Mouse (Mus musculus) embryonic facial prominence, embryonic 11.5 days (tissue): ENCODE data around the gene Trim62. TPM values are rescaled to one million over a fixed set of nuclear protein-coding genes. Genes with fewer than 3 reads are reported as not detected.

ENCODE experiments used
- ATAC-seq: fragments of 200-750 bp; cut with Nextera tagmentation; replicated peaks from 2 replicates; pipeline ENCODE4 v1.8.0; 2017; ENCODE audit warnings: low read depth; ENCODE audit not compliant: insufficient number of reproducible peaks, low FRiP score, low TSS enrichment
- DNase-seq: peaks from one replicate; pipeline ENCODE4 v3.0.0-alpha.2; 2015; ENCODE audit warnings: low spot score
- H3K27ac ChIP-seq: fragments of 300-500 bp; sonication (generic); replicated peaks from 2 replicates; pipeline ENCODE4 v1.5.1; 2014; ENCODE audit warnings: mild to moderate bottlenecking, low read depth, low read length, control low read depth
- H3K27me3 ChIP-seq: fragments of 300-500 bp; sonication (generic); 2 replicates; pipeline ENCODE4 v1.6.1; 2014; ENCODE audit warnings: mild to moderate bottlenecking, low read length, moderate library complexity, mixed read lengths; ENCODE audit not compliant: control insufficient read depth, insufficient read depth
- H3K36me3 ChIP-seq: fragments of 300-500 bp; sonication (generic); replicated peaks from 2 replicates; pipeline ENCODE4 v1.6.1; 2014; ENCODE audit warnings: low read depth, mild to moderate bottlenecking, low read length, moderate library complexity, mixed read lengths; ENCODE audit not compliant: control insufficient read depth, insufficient read depth
- H3K4me1 ChIP-seq: fragments of 300-500 bp; sonication (generic); 2 replicates; pipeline ENCODE4 v1.6.1; 2014; ENCODE audit warnings: low read length, mixed read lengths; ENCODE audit not compliant: control insufficient read depth, insufficient read depth
- H3K4me2 ChIP-seq: fragments of 300-500 bp; sonication (generic); 2 replicates; pipeline ENCODE4 v1.6.1; 2014; ENCODE audit warnings: low read depth, mild to moderate bottlenecking, control low read depth, low read length, moderate library complexity
- H3K4me3 ChIP-seq: fragments of 300-500 bp; sonication (generic); 2 replicates; pipeline ENCODE4 v1.5.1; 2014; ENCODE audit warnings: low read depth, low read length, control low read depth
- H3K9ac ChIP-seq: fragments of 300-500 bp; sonication (generic); replicated peaks from 2 replicates; pipeline ENCODE4 v1.6.1; 2014; ENCODE audit warnings: mild to moderate bottlenecking, control low read depth, low read length
- H3K9me3 ChIP-seq: fragments of 300-500 bp; sonication (generic); replicated peaks from 2 replicates; pipeline ENCODE4 v1.6.1; 2016; ENCODE audit warnings: mild to moderate bottlenecking, low read length, inconsistent platforms, mixed read lengths; ENCODE audit not compliant: control insufficient read depth
- WGBS: fragments of 180-500 bp; shearing (Covaris S2); extraction: QIAGEN DNeasy Blood & Tissue Kit; methylation state at CpG from one replicate; pipeline ENCODE4 v1.1.7; 2014; 5-methylcytosine and 5-hydroxymethylcytosine counted together
- polyA plus RNA-seq: library from polyadenylated mRNA; unstranded; fragments of >200 nt; fragmentation: Nextera tagmentation; extraction: Ambion mirVana; gene quantifications from 2 replicates; pipeline ENCODE4 v1.2.1, GENCODE M21; 2014

The Trim62 gene
- polyA plus RNA-seq, 1 experiment from 2014 or later: 14.6 TPM

GRCm38 (mm10) chr4:128917119-128917518, 33.7 kb downstream of the Trim62 start:
- 69% methylated on average over 3 of the region's 3 CpGs for WGBS
- H3K36me3 ChIP-seq: no peaks in the 10 kb centered on the region

GRCm38 (mm10) chr4:128917756-128918155, 34.4 kb downstream of the Trim62 start:
- WGBS: 79% methylated on average over 6 of the region's 6 CpGs

More at GRCm38 (mm10) chr4:128917119-128917518, 33.7 kb downstream of the Trim62 start:
- no peak overlapping the region for H3K9ac ChIP-seq
- no peaks in the 10 kb centered on the region for H3K27me3 ChIP-seq
- H3K4me3 ChIP-seq: no peak overlapping the region
- no peak overlapping the region for H3K27ac ChIP-seq
- no peak overlapping the region for H3K4me2 ChIP-seq
- no peak for DNase-seq
- ATAC-seq: no peak
- no peaks in the 10 kb centered on the region for H3K4me1 ChIP-seq
- H3K9me3 ChIP-seq: no peaks in the 10 kb centered on the region

DNA sequence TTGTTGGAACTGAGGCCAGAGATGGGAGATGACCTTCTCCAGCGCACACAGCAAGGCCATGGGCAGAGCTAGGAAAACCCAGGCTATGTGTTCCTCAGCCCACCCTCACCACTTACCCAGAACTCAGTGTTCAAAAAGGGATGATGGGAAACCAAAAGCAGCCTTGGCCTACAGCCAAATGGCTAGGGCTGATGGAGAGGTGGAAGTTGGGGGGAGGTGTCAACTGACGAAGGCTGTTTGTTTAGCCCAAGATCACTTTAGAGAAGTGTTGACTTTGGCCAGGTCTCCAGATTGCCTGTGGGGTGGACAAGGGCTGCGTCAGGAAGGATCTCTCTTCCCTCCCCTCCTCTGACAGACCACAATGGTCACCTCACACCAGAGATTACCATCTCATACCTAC, 34.8 kb downstream of the Trim62 start:
- Histone ChIP-seq H3K4me1 (no peaks in the 10 kb centered on the region), H3K9me3 (no peaks in the 10 kb centered on the region), H3K36me3 (no peaks in the 10 kb centered on the region), H3K4me2 (no peak overlapping the region), H3K27ac (no peak overlapping the region), H3K27me3 (no peaks in the 10 kb centered on the region), H3K9ac (no peak overlapping the region), H3K4me3 (no peak overlapping the region)
- DNase-seq: no peak
- ATAC-seq: no peak
- WGBS: 73% methylated on average over 3 of the region's 3 CpGs

More at GRCm38 (mm10) chr4:128917756-128918155, 34.4 kb downstream of the Trim62 start:
- Histone ChIP-seq H3K27me3 (no peaks in the 10 kb centered on the region), H3K4me1 (no peaks in the 10 kb centered on the region), H3K9me3 (no peaks in the 10 kb centered on the region), H3K4me3 (no peak overlapping the region), H3K36me3 (no peaks in the 10 kb centered on the region), H3K9ac (no peak overlapping the region), H3K27ac (no peak overlapping the region), H3K4me2 (no peak overlapping the region)
- DNase-seq: peak; percentile 9
- no peak for ATAC-seq

DNA sequence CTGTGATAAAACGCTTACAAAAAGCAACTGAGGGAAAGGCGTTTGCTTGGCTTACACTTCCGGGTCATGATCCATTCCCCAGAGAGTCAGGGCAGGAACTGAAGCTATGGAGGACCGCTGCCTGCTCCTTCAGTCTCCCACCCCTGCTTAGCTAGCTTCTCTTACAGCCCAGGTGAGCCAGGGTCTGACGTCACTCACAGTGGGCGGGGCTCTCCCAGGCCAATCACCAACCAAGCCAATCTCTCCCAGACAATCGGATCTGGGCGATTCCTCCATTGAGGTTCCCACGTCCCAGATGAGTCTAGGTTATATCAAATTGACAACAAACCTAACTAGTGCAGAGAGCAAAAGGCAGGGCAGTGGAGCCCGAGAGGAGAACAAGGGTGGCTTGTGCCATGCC, 35.7 kb downstream of the Trim62 start:
- no peak overlapping the region for H3K4me2 ChIP-seq
- no peaks in the 10 kb centered on the region for H3K27me3 ChIP-seq
- no peaks in the 10 kb centered on the region for H3K9me3 ChIP-seq
- no peak overlapping the region for H3K9ac ChIP-seq
- WGBS: 31% methylated on average over 10 of the region's 10 CpGs
- no peak for ATAC-seq
- no peak for DNase-seq
- H3K27ac ChIP-seq: no peak overlapping the region
- H3K36me3 ChIP-seq: no peaks in the 10 kb centered on the region
- H3K4me1 ChIP-seq: no peaks in the 10 kb centered on the region
- no peak overlapping the region for H3K4me3 ChIP-seq

GRCm38 (mm10) chr4:128923603-128924002, 40.2 kb downstream of the Trim62 start:
- ATAC-seq: no peak
- WGBS: 96% methylated on average over 3 of the region's 3 CpGs

DNA sequence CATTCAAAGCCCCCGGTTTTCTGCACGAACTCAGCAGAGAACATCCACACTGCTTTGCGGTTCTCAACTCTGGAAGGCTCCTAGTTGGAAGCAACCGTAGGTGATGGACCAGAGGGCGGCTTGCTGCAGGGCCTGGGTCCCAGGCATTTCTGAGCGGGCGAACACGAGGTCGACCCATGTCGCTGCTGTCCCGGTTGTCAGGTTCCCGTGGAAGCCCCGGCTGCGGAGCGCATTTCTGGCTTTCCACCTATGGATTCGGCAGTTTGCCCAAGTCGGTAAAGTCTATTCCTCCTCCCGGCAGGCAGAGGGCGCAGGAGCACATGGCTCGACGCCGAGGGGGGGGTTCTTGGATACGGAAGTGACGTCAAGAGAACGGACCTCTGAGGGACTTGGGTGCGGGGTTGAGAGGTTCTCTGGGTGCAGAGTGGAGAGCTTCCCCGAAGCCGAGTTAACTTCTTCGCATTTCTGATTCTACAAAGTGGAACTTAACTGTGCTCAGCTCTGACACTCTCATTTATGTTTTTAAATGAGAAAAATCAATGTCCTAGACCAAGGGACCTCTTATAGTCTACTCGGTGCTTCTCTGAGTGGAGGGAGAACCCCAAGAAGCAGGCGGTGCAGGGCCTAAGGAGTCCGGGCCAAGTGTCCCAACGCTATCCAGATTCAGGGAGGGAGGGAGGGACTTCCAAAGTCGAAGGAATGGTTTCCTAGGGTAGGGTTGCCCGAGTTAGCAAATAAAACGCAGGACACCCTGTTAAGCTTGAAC, 41.6 kb downstream of the Trim62 start:
- ATAC-seq: peak; percentile 71
- H3K27ac ChIP-seq: 0 out of 2 replicates have a peak overlapping the region, but pooled peaks have one; percentile 22
- 13% methylated on average over 36 of the region's 36 CpGs for WGBS
- peak; percentile 95 for DNase-seq
- peak overlapping the region; percentile 27 for H3K4me3 ChIP-seq
- H3K9ac ChIP-seq: peak overlapping the region; percentile 65
- H3K9me3 ChIP-seq: no peaks in the 10 kb centered on the region
- peak overlapping the region; percentile 68 for H3K4me2 ChIP-seq
- no peaks in the 10 kb centered on the region for H3K4me1 ChIP-seq
- no peaks in the 10 kb centered on the region for H3K36me3 ChIP-seq
- no peaks in the 10 kb centered on the region for H3K27me3 ChIP-seq

More at GRCm38 (mm10) chr4:128923603-128924002, 40.2 kb downstream of the Trim62 start:
- no peaks in the 10 kb centered on the region for H3K36me3 ChIP-seq
- DNase-seq: no peak
- no peaks in the 10 kb centered on the region for H3K4me1 ChIP-seq
- H3K27me3 ChIP-seq: no peaks in the 10 kb centered on the region
- H3K4me3 ChIP-seq: no peak overlapping the region
- no peak overlapping the region for H3K4me2 ChIP-seq
- no peak overlapping the region for H3K9ac ChIP-seq
- H3K9me3 ChIP-seq: no peaks in the 10 kb centered on the region
- H3K27ac ChIP-seq: no peak overlapping the region

DNA sequence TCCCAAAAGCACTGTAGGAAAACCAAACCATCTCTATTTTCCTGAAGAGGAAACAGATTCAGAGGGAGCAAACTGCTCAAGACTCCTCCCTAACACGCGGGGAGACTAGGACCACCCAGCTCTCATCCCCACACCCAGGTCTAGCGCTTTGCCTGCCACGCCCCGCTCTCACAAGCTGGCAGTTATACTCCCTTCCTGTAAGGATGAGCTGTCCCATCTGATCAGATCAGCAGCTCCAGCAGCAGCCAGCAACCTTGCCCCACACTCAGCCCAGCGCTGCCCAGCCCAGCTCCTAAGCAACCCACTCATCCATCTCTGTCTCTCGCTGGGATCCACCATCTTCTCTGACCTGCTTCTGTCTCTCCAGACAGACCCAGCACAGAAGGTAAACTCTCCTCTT, 49.4 kb downstream of the Trim62 start:
- Histone ChIP-seq H3K9me3 (no peaks in the 10 kb centered on the region), H3K9ac (no peak overlapping the region), H3K36me3 (no peaks in the 10 kb centered on the region), H3K27ac (no peak overlapping the region), H3K27me3 (no peaks in the 10 kb centered on the region), H3K4me3 (no peak overlapping the region), H3K4me2 (no peak overlapping the region), H3K4me1 (no peaks in the 10 kb centered on the region)
- DNase-seq (no peak), ATAC-seq (no peak)
- 64% methylated on average over 7 of the region's 7 CpGs for WGBS

DNA sequence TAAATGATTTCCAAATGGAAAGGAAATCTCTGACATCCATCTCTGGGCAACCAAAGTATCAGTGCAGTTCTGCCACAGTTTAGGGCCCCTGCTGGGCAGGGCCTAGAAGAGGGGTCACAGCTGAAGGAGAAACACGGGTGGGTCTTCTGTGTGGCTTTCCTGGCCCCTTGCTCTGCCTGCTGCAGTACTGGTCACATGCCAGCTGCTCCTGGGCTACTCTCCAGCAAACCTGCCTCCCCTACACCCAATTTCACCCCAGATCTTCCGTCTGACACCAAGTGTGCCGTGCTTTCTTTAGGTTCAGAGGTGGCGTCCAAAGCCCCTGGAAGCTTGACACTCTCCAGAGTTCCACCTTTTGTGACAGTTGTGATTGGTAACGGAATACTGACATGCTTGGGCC, 52.2 kb downstream of the Trim62 start:
- Histone ChIP-seq H3K4me3 (no peak overlapping the region), H3K9ac (no peak overlapping the region; the same call in 1 of the 2 replicates), H3K4me1 (no peaks in the 10 kb centered on the region), H3K4me2 (no peak overlapping the region), H3K36me3 (no peaks in the 10 kb centered on the region), H3K27ac (no peak overlapping the region), H3K27me3 (no peaks in the 10 kb centered on the region), H3K9me3 (no peaks in the 10 kb centered on the region)
- ATAC-seq (no peak), DNase-seq (no peak)
- 76% methylated on average over 5 of the region's 5 CpGs for WGBS
